Mouse (Mus musculus) fibroblast of lung, adult 2 months (primary cell): ENCODE measurements at regions not wholly inside any gene's neighbourhood (a gene's known extent, or its start where the extent isn't known, plus 50 kb on each side); places are given as distances from the start of the nearest gene placed in this dataset.

Source experiments
- DNase-seq: peaks from one replicate; pipeline ENCODE4 v3.0.0-alpha.2; 2011; ENCODE audit warnings: low read depth

DNA sequence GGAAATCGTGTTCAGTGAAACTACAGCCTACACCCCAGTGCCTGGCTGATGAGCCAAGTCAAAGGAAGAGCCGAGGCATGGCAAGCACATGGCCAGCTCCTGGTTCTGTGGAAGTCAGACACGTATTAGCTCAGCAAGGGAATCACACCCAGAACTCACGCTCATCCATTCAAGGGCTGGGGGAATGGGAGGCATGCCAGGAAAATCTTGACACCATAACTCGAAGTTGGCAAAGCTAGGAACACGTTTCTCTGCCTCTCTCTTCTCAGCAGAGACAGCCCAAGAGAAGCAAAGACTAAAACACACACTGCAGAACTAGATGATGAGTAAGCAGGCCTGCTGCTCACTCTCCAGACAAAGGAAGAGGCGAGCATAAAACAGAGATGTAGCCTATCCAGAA lies 53.5 kb upstream of the Ypel5 start:
- no peak for DNase-seq

DNA sequence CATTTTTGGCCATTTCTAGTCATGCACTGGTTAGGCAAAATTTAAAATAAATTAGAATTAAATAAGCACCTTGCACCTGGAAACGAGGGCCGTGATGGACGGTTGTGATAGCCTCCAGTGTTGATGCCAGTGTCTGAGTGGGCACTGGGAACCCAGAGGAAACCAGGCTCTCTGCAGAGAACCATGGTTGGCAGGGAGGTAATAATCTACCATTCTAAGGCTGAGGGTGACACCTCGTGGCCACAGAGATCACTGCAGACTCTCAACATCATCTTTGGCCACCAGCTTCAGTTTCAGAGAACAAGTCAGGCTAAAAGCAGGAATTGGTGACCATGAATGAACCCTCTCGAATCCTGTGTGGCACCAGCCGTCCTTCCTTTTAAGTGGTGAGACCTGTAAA lies 54.5 kb upstream of the Ypel5 start:
- peak; percentile 22 for DNase-seq

DNA sequence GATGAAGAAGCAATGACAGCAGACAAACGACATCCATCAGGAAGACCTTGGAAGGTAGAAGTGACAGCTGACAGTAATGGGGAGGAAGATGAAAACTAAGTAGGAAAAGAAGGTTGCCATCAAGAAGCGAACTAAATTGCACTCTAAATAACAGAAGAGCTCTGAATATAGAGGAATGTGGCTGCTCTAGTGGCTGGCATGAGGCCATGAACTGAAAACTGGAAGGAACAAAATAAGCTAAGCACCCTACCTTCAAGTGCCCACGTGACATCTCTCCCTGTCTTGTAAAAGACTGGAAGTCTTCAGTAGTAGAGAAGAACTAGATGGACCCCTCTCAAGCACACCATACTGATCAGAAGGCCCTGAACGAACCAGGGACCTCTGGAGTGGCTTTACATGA lies 68.0 kb upstream of the Ypel5 start:
- no peak for DNase-seq

DNA sequence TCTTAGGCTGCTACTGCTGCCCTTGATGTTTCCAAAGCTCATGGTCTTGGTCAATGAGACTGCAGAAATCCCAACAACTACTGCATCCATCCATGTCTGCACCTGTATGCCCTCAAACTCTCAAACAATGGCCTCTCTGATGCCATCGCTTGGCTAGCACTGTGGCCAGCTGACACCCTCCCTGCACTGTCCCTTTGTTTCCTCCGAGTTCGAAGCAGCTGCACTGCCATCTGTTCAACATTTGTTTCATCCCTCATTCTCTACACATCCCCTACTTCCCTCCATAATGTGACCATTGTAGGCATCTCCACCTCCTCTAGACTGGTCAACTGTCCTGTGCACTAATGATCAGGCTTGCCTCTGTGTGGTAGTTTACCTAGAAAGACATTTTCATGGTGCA lies 75.3 kb upstream of the Ypel5 start:
- DNase-seq, result no peak

DNA sequence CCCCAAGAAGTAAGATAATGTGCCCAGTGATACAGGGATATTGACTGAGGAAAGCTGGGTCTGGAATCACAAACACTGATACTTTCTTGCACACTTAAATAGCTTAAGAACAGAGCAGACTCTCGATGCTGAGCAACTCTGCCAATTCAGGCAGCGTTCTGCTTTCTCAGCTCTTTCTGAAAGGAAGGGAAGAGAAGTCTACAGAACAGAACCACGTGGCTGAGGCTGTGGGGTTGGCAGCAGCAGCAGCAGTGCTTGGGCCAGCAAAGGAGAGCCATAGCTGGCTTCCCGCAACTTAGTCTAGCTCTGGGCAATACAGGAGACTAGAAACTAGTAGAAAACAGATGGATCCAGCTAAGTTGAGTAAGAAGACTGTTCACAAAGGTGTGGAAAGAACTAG lies 89.8 kb upstream of the Ypel5 start:
- no peak for DNase-seq

DNA sequence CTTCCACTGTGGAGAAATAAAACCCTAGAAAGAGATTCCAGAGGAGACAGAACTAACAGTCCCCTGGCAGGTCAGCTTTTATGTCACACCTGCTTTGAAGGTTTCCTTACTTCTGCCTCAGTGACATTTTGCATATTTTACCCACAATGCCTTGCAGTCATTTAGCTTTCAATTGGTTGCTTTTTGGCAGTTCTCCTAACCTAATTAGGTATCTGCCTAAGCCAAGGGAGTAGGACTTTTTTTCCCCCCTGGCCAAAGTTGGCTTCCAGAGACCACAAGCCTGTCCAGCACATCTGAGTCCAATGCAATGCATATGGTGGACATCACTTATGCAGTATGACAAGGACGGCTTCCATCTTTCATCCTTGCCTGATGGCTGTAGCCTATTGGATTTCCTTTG lies 103.2 kb upstream of the Ypel5 start:
- no peak for DNase-seq

DNA sequence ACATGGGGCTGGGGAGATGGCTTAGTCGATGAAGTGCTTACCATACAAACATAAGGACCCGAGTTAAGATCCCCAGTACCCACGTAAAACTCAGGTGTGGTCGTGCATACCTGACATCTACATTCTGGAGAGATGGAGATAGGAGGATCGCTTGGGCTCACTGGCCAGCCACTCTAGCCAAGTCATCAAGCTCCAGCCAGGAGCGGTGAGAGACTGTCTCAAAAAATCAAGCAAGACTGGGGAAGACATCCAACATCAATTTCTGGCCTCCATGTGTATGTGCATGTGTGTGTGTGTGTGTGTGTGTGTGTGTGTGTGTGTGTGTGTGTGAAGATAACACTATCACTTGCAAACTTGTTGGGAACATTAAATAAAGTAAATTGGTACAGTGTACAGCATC lies 104.6 kb upstream of the Ypel5 start:
- DNase-seq, result no peak

DNA sequence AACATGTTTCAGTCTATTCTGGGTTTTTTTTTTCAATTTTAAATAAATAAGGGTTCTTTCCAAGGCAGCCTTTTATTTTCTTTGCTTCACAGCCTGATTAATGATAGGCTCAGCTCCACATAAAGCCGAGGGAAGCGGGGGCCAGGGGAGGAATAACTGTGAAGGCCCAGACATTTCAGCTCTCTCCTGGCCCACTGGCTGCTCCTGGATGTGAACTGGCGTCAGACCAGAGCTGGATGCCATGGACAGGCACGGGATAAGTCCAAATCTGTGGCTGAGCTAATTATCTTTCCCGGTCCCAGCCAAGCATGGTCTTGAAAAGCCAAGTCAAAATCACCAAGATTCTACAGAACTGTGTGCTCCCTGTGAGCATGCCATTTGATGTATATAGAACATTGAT lies 105.1 kb upstream of the Ypel5 start:
- no peak for DNase-seq

DNA sequence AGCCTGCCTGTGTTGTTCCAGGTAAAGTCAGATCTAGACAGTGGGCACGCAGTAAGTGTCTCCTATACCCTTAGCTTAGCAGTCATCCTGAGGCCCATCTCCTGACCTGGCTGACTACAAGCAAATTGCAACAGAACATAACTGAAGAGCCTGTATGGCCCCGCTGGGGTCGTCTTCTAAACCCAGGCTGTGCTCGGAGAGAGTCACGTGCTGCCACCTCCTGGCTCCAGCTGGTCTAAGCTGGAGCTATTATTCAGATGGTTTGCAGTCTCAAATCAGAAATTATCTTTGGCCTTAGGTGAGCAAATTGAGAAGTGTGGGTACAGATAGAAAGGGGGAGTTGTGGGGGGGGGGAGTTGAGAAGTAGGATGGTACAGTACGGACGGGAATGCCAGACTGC lies 115.5 kb upstream of the Ypel5 start:
- no peak for DNase-seq

DNA sequence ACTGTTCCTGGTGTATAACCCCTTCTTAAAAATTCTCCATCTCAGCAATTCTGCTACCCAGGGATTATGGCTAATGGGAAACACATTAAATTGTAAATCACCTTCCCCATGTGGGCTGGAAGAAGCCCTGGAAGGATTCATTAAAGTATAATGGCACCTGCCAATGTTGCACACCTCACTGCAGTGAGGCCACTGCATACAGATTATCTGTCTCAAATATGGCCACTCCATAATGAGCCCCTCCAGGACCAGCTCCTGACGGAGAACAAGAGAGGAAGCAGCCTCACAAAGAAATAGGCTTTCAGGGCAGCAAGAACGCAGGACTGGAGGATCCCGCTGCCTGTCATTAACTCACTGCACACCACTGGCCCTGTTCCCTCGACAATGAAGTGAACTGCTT lies 115.2 kb upstream of the Alk start:
- no peak for DNase-seq

DNA sequence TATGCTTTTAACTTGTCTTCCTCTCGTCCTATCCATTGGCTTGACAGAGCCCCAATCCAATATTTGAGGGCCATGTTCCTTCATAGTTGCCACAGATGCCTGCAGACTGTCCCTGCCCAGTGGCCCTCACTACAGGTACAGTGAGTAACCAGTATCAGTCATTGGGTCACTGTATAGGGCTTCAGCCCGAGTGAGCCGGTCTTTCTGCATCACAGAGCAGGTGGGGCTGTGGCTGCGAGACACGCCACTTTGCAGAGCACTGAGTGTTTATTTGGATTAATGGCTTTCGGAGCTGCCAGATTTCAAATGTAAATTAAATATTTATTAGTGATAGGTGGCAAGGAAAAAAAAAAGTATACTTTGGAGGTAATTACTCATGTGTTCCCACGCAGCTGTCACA lies 87.2 kb upstream of the Alk start:
- DNase-seq, result no peak

DNA sequence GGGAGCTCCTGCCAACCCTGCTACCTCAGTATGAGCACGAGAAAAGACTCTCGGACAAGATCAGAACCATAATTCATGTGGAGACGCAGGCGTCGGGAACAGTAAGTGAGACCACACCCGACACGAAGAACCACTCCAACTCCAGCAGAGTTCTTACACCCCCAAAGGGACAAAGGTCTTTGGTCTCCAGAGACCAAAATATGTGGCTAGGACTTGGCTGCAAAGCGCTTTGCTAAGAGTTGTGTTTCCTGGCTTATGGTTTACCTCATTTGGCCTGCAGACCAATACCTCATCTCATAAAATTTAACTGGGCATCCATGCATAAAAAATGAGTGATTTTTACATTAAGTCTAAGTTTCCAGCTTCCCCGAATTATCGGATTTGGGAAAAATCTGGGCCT lies 85.2 kb upstream of the Alk start:
- no peak for DNase-seq

DNA sequence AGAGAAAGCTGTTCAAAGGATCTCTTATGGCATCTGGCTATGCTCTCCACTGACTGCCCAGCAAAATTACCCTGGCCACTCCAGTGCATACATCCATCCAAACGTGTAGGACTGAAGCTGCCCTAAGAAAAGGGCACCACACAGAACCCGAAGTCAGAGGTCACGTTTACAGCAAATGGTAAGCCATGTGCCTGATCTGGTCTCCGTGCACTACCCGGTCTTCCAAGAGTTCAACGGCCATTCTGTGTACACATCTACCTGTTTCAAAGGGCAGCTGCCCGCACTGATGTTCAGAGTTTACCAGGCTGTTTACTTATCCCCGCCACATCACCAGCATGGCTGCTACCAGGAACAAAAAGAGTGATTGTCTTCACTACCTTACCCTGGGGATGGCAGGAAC lies 84.4 kb upstream of the Alk start:
- no peak for DNase-seq

DNA sequence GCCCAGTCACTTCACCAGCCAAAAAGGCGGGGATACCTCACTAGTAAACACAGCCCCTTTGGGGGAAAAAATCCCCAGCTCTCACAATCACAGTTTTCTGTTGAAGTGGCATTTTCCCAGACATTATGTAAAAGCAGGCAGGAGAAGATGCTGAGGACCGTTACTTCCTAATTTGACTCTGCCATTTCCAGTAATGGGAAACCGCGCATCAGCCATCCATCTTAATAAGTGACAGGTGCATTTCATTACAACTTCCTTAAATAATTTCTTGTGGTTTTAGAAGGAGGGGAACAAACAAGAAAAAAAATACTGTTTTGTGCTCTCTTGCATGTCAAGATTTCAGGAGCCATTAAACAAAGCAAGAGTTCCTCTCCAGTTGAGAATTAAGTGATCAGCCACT lies 70.2 kb upstream of the Alk start:
- no peak for DNase-seq

DNA sequence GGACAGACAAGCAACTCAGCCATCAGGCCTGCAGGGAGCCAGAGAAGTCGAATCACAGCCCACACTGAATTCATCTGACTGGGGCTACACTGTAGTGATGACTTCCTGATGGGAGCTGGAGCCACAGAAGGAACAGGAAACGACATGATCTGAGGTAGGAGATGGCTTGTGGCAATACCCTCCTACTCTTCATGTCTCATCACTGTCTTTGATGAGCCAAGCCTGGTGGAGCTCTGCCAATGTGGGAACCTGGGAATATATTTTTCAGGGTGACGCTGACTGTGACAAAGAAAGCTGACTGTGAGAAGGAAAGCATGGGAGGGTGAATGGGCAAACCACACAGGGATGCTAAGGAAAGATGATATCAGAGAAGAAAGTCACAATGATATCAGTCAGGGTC lies 67.6 kb upstream of the Alk start:
- no peak for DNase-seq

DNA sequence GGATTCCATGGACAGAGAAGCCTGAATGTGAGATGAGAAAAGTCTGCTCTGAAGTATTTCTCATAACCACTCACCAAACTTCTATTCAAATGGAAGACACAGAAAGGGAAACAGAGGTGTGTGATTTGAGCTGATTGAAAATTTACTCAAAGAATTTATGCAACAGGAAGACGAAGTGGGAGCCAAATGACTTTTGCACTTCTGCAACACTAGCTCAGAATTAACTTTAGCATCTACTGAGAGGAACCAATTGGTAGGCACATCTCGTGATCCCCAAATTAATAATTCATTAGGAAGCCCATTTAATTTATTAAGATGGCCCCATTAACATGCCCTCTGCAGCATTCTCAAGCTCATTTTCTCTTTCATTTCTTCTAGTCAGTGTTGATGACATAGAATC lies 62.5 kb upstream of the Alk start:
- no peak for DNase-seq

DNA sequence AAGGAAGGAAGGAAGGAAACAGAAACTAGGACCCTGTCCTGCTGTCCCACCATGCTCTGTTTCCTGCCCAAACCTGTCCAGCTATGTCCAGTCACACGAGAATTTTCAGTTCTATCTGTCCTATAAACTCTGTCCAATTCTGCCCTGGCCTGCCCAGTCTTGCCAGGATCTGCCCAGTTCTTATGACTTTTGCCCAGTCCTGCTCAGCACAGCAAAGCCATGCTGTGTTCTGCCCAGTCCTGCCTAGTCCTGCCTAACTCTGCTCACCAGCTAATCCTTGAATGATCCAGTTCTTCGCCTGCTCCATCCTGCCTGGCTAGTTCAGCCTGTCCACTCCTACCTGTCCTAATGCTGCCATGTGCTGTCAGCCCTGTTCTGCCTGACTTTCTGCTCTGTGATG lies 57.3 kb upstream of the Alk start:
- no peak for DNase-seq

DNA sequence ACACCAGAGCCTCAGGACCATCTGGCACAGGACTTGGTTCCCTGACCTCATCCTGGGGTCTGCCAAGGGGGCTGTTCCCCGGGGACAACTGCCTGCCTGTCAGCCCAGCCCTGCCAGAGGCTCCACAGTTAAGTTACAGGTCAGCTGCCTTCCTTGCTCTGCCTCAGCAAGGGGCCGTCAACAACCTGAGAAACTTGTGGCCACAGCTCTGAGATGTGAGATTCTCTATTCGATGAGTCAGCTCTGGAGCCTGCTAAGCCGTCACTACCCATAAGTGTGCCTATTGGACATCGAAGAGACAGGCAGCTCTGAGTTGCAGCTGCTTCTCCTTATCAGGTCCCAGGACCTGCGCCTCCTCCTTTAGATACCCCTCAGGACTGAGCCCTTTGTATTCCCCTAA lies 54.3 kb upstream of the Alk start:
- DNase-seq, result no peak

DNA sequence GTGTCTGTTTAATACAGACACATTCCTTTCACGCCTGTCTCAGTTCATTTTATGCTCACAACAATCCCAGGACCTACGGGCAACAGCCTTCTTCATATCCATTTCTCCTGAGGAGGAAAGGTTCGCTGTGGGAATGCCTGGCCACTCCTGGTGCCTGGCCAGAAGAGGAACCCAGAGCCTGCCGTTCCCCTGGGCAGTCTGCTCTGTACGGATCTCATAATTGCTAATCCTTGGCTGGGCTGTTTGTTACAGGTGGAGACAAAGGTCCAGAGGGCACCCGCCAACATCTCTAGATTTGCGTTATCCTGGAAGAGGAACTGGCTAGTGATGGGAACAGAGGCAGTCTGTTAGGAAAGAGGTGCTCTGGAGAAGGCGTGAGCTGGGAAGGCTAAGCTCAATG lies 53.4 kb upstream of the Alk start:
- DNase-seq, result no peak
